Mouse (Mus musculus) heart, postnatal 25 days (tissue): Measurements from ENCODE around the gene Zcwpw1. TPM values are rescaled to one million over a fixed set of nuclear protein-coding genes. Genes with fewer than 3 reads are reported as not detected.
"Not testable (repeated sequence)": the region's sequence is repeated elsewhere in the genome, so short reads cannot be mapped to it uniquely, and the experiment has no call there.

ENCODE experiments used
- DNase-seq: peaks from one replicate; pipeline ENCODE4 v3.0.0; 2022; ENCODE audit warnings: low spot score
- intact Hi-C: fragments of 180-260 bp; cut with DNase I; formaldehyde crosslinking; loops from one replicate; pipeline ENCODE4 v1.15.1; 2025
- total RNA-seq, 2 experiments: library from RNA; stranded (reverse); gene quantifications; 2 replicates each; pipeline ENCODE4 v1.2.3; 2021

Gene Zcwpw1
- under 1 TPM; 0.57 to 0.89 TPM for total RNA-seq

GRCm38 (mm10) chr5:137787151-137787928 is at the start of gene Zcwpw1, which contains the start of gene Mepce:
Zcwpw1 (plus strand) TSS chr5:137787798.
Mepce (minus strand) TSS chr5:137787655.
- intact Hi-C loops, result loop anchor here (5.0 kb wide), 1 partner anchor 380 kb away; no protein-coding TSS in a partner anchor

GRCm38 (mm10) chr5:137738516-137738915 is 49.1 kb upstream of the Zcwpw1 start:
- intact Hi-C loops, result loop anchor here (5.0 kb wide), 1 partner anchor 51 kb away; no protein-coding TSS in a partner anchor
- DNase-seq, result no peak

More at GRCm38 (mm10) chr5:137787151-137787928, at the start of gene Zcwpw1, which contains the start of gene Mepce:
- peak; percentile 89 for DNase-seq

- intact Hi-C loops, result loop anchor here (5.0 kb wide), 1 partner anchor 52 kb away; no protein-coding TSS in a partner anchor
Observed at GRCm38 (mm10) chr5:137739471-137739870, 48.1 kb upstream of the Zcwpw1 start.

GRCm38 (mm10) chr5:137740506-137740905 is 47.1 kb upstream of the Zcwpw1 start:
- DNase-seq, result no peak
- intact Hi-C loops, result no loop called here

More at GRCm38 (mm10) chr5:137739471-137739870, 48.1 kb upstream of the Zcwpw1 start:
- no peak for DNase-seq

DNA sequence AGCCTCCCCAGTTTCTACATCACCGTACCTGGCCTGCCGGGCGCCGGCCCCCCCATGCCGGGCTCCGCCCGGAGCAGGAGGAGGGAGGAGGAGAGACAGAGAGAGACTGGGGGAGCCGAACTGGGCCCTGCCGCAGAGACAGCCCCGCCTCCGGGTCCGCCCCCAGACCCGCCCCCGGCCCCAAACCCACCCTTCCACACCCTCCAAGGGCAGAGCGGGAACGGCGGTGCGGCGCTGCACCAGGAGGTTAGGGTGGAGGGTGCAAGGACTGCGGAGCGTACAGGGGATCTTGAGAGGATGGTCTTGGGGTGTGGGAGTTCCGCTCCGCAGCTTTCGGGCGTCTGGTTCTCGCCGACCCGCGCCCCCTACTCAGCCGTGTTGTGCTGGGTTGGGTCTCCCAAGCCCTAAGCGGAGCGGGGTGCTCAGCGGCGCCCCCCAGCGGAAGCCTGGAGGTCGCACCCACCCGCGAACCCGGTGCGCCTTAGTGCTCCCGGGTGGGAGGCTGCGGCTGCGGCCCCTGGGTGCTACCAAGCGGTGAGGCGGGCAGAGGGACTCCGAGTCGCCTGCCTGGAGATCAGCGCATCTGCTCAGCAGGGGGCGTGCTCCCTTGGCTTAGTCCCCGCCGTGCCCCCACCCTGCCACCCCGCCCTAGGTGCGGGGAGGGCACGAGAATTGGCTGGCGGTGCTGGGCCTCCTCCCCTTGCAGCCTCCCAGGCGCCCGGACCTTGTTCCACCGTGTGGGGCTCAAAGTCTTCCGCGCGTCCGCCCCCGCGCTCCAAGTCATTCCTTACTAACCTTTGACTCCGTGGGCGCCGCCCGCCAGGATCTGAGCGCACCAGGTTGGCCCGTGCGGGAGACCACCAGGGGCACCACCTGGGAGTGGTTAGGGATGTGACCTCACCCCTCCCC is 46.3 kb upstream of the Zcwpw1 start, which contains the start of gene Nyap1:
Gene Nyap1 (minus strand): TSS at position 585 of the 909 bp plus-strand sequence.
- peak; percentile 42 for DNase-seq
- intact Hi-C loops, result no loop called here

- intact Hi-C loops, result no loop called here
- DNase-seq, result no peak
Observed at GRCm38 (mm10) chr5:137742048-137742447, 45.5 kb upstream of the Zcwpw1 start.

DNA sequence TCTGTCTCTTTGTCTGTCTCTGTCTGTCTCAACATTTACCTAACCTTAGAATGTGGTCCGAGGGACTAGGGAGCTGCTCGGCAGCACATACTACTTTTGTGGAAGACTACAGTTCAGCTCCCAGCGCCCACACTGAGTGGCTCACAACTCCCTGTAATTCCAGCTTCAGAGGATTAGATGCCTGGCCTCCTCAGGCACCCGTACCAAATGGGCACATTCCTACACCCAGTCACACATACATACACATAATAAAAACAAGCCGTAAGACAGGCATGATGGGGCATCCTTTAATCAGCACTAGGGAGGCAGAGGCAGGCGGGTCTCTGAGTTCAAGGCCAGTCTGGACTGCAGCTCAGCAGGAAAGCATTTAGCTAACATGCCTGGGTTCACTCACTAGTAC is 44.8 kb upstream of the Zcwpw1 start:
- no peak for DNase-seq
- intact Hi-C loops, result no loop called here

DNA sequence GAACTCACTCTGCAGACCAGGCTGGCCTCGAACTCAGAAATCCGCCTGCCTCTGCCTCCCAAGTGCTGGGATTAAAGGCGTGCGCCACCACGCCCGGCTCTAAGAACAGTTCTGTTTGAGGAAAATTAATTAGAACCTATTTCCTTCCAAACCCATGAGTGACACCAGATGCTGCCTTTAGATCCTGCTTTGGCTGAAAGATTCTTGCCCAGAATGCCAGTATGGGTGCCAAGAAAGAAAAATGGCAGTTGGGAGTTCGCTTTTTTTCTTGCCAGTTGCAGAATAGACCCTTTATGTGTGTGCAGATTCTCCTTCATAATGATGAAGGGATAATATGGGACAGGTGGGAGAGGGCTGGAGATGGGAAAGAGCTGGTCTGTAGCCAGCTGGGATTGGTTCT is 43.4 kb upstream of the Zcwpw1 start:
- DNase-seq, result no peak
- intact Hi-C loops, result no loop called here

GRCm38 (mm10) chr5:137745214-137746171 is 42.1 kb upstream of the Zcwpw1 start, which contains the start of gene Tsc22d4:
Tsc22d4 (plus strand) TSS chr5:137745730.
- DNase-seq, result peak; percentile 87
- intact Hi-C loops, result no loop called here

DNA sequence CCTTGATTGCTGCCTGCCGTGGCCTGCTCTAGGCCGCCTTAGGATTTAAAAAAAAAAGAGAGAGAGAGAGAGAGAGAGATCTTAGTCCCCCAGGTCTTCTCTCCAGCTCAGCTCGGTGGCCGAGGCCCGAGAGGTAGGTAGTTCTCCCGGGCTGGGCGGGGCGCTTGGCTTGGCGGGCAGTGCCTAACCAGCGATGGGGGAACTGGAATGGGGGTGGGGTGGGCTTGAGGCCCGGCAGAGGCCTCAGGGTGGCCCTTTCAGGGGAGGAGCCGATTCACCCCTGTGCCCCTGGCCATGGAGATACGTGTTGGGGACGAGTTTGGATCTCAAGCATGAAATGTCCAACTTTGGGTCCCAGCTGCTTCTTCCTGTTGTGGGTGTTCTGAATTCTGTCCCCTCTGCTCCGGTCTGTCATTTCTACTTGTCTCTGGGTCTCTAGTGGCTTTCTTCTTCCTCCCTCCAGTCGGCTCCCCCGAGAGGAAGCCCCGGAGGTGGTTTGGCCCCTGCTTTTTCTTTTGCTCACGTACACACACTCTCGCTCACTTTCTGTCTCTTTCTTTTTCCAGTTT is 41.2 kb upstream of the Zcwpw1 start:
- DNase-seq, result peak; percentile 55
- intact Hi-C loops, result no loop called here

DNA sequence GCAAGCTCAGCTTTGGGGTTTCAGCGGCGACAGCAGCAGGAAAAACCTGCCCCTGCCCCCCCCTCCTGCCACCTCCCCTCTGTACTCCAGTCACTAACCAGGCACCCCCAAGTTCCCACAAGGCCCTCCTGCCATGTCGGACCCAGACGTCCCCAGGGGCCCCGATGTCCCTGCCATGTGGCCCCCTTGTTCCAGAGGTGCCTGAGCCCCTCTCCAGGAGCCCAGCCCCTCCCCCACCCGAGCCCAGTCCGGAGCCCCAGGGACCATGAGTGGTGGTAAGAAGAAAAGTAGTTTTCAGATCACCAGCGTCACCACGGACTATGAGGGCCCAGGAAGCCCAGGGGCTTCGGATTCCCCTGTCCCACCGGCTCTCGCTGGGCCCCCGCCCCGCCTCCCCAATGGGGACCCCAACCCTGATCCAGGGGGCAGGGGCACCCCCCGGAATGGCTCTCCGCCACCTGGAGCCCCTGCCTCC is 40.7 kb upstream of the Zcwpw1 start:
- intact Hi-C loops, result no loop called here
- no peak for DNase-seq

DNA sequence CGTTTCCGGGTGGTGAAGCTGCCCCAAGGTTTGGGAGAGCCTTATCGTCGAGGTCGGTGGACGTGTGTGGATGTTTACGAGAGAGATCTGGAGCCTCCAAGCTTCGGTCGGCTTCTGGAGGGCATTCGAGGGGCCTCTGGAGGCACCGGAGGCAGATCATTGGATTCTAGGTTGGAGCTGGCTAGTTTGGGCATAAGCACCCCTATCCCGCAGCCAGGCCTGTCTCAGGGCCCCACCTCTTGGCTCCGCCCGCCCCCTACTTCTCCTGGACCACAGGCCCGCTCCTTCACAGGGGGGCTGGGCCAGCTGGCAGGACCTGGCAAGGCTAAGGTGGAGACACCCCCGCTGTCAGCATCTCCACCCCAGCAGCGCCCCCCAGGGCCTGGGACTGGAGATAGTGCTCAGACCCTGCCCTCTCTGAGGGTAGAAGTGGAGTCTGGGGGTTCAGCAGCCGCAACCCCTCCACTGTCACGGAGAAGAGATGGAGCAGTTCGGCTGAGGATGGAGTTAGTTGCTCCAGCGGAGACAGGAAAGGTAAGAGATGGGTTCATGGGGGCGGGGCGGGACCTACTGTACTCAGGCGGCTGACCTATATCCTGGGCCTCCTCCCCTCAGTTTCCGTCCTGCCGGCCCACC is 40.2 kb upstream of the Zcwpw1 start:
- peak; percentile 51 for DNase-seq
- intact Hi-C loops, result no loop called here

GRCm38 (mm10) chr5:137748130-137748770 is 39.3 kb upstream of the Zcwpw1 start:
- intact Hi-C loops, result no loop called here
- DNase-seq, result no peak

GRCm38 (mm10) chr5:137749196-137749836 is 38.3 kb upstream of the Zcwpw1 start:
- DNase-seq, result no peak
- intact Hi-C loops, result no loop called here

GRCm38 (mm10) chr5:137750212-137750611 is 37.4 kb upstream of the Zcwpw1 start:
- intact Hi-C loops, result not testable (repeated sequence)

DNA sequence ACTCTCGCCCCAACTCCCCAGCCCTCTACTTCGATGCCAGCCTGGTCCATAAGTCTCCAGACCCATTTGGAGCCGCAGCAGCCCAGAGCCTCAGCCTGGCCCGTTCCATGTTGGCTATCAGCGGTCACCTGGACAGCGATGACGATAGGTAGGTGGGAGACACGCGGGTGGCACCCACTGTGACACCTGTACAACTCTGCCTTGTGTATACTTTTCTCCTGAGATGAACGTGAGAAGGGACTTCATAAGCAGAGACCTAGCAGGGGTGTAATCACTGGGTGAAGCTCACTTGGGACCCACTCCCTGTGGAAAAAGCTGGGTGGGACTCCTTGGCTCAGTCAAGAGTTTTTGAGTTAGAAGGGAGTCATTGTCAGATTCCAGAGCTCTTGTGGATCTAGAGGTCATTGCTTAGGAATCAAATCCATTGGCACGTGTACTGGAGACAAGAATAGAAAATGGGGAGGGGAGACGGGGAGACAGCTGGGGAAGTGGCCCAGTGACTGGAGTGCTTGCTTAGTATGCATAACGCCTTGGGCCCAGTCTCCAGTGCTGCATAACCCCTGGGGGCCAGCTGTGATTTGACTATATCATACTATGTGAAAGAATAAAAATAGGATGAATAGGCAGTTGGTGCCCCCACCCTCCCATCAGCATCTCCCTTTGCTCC is 36.2 kb upstream of the Zcwpw1 start:
- intact Hi-C loops, result no loop called here
- DNase-seq, result no peak

More at GRCm38 (mm10) chr5:137750212-137750611, 37.4 kb upstream of the Zcwpw1 start:
- DNase-seq, result not testable (repeated sequence)

DNA sequence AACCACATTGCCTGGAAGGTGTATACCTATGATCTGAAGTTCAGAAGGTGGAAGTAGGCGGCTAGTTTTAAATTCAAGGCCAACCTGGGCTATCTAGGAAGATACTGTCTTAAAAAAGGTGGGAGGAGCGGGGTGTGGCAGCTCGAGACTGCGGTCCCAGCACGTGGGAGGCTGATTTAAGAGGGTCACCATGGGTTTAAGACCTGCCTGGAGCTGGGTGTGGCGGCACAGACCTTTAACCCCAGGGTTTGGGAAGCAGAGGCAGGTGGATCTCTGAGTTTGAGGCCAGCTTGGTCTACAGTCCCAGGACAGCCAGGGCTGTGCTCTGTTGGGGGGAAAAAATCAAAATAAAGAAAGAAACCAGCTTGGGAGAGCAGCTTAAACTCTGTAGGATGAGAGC is 35.6 kb upstream of the Zcwpw1 start:
- intact Hi-C loops, result no loop called here
- DNase-seq, result no peak
